Mouse (Mus musculus) embryonic fibroblast, embryonic 13.5 days (primary cell): Measurements from ENCODE around the gene Gm28047.
A peak's percentile ranks its signal among the peaks of the same experiment; 100 is the strongest.

Source experiments
- CTCF ChIP-seq: IDR thresholded peaks from 2 replicates; pipeline ENCODE4 v1.5.1; 2011; ENCODE audit warnings: mild to moderate bottlenecking, control low read depth, low read length, moderate library complexity, borderline replicate concordance; ENCODE audit not compliant: insufficient read depth
- POLR2A ChIP-seq: IDR thresholded peaks from 2 replicates; pipeline ENCODE4 v1.6.1; 2011; ENCODE audit warnings: low read depth, mild to moderate bottlenecking, control low read depth, low read length, moderate library complexity

GRCm38 (mm10) chr15:102518859-102519201, 106.0 kb downstream of the Gm28047 start:
- TF ChIP-seq CTCF (no peak), POLR2A (peak; percentile 68; the same call in 1 of the 2 replicates)
